Mouse (Mus musculus) gastrocnemius, adult 2 months (tissue): ENCODE measurements around the gene Gfap. TPM values are rescaled to one million over a fixed set of nuclear protein-coding genes. Genes with fewer than 3 reads are reported as not detected.

Experiments used
- DNase-seq: peaks from one replicate; pipeline ENCODE4 v3.0.0; 2022
- H3K27ac ChIP-seq: fragments of 200-600 bp; 2 replicates; pipeline ENCODE4 v1.8.1; 2022; ENCODE audit warnings: mild to moderate bottlenecking
- H3K4me3 ChIP-seq: fragments of 200-600 bp; 2 replicates; pipeline ENCODE4 v1.8.1; 2022; ENCODE audit warnings: mild to moderate bottlenecking, moderate library complexity
- CTCF ChIP-seq: fragments of 200-600 bp; IDR thresholded peaks from 2 replicates; pipeline ENCODE4 v1.8.1; 2022; ENCODE audit warnings: antibody characterized with exemption, mild to moderate bottlenecking, moderate library complexity
- intact Hi-C: fragments of 180-260 bp; cut with DNase I; formaldehyde crosslinking; loops from one replicate; pipeline ENCODE4 v1.15.1; 2025
- total RNA-seq, 2 experiments: library from RNA; stranded (reverse); gene quantifications; 2 replicates each; pipeline ENCODE4 v1.2.3; 2021

The Gfap gene
- total RNA-seq, 2 experiments from 2014 or later = not detected

DNA sequence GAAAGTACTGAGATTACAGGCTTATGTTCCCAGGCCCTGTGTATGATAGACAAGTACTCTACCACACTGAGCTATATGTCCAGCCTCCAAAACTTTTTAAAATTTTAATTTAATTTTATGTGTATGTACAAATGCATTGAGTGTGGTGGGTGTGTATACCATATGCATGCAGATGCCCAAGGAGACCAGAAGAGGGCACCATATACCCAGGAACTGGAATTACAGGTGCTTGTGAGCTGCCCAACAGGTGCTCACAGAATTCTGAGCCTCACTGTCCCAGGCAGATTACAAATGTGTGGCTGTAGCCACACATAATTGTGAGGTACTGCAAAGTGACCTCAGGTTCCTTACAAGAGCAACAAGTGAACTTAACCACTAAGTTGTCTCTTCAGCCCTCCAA is 47.0 kb downstream of the Gfap start:
- no peak for DNase-seq
- TF ChIP-seq CTCF = peak; percentile 52
- intact Hi-C loops = no loop called here
- Histone ChIP-seq H3K27ac (no peak overlapping the region), H3K4me3 (no peak overlapping the region)

DNA sequence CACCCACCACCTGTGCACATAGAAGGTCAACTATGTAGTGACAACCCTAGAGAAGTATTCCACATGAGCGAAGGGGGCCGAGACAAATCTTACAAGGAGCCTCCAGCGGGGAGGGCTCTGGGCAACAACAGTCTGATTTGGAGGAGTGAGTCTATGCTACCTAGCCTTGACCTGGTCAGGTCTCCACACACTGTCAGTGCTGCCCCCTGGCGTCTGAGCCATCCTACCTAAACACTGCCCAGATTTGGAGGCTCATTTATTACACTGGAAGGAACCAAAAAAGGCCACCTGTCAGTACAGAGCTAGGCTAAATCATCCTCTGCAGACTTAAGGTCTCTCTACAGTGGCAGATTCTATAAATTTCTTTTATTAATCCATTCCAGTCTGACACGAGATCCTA is 48.8 kb downstream of the Gfap start:
- DNase-seq = peak; percentile 86
- H3K4me3 ChIP-seq = no peak overlapping the region
- peak; percentile 78 for TF ChIP-seq CTCF
- H3K27ac ChIP-seq = no peak overlapping the region
- intact Hi-C loops = loop anchor here (1.0 kb wide), 2 partner anchors 74 to 78 kb away; no protein-coding TSS in a partner anchor

DNA sequence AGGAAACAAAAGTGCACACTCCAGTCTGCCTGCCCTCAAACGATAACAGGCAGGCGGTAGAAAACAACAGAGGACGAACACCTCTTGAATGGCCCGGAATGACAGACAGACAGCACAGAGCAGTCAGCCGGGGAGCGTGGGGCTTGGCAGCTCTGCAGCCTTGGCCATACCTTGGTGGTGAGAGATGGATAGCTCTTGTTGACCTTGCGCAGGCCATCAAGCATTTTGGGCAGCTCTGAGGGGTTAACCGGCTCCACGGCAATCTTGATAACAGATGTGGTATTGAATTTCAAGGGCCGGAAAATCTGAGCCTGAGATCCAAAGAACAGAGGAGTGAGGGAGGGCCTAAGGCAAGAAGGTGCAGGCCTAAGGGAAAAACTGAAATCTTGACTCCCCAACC is 54.8 kb downstream of the Gfap start:
- Histone ChIP-seq H3K4me3 (no peak overlapping the region), H3K27ac (no peak overlapping the region)
- TF ChIP-seq CTCF = no peak
- no peak for DNase-seq
- intact Hi-C loops = no loop called here

DNA sequence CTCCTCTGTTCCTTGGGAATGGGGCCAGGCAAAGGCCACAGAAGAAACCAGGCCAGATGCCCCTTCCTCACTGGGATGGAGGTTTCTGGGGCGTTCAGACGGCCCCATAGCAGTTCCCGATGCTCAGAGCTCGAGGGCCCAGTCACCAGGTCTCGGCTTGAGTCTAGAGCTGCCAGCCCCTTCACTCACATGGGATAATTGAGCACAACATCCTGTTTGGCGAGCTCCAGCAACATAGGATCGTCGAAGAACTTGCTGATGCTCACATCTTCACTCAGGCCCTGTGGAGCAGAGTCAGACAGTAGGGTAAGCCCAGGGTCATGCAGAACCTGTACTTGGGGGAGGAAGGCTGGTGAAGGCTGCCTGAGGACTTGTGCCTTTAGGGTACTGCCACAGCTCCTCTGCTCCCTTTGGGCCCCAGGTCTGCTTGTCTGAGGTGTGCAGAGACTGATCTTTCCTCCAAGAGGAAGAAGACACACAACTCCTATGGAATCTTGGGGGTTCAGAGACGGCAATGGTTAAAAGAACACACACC is 62.0 kb downstream of the Gfap start:
- intact Hi-C loops = no loop called here
- Histone ChIP-seq H3K4me3 (peak overlapping the region; percentile 40), H3K27ac (peak overlapping the region; percentile 69)
- TF ChIP-seq CTCF = no peak
- no peak for DNase-seq

DNA sequence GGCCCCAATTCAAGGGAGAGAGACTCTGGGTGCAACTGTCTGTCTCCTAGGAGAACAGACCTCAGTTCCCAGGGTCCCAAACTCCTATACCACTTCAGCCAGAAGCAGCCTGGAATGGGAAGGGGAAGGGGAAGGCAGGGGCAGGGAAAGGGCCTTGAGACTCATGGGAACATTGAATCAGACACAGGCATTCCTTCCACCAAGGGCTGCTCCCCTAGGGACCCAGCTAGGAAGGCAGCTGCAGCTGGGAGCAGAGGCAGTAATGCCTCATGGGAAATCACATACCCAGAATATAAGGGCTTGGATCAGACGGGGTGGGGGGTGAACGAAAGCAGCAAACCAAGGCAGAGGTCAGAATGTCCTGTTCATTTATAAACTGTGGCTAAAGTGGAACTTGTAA is 62.6 kb downstream of the Gfap start:
- Histone ChIP-seq H3K4me3 (no peak overlapping the region; the same call in 1 of the 2 replicates), H3K27ac (peak overlapping the region; percentile 72)
- peak; percentile 52 for DNase-seq
- intact Hi-C loops = no loop called here
- no peak for TF ChIP-seq CTCF

DNA sequence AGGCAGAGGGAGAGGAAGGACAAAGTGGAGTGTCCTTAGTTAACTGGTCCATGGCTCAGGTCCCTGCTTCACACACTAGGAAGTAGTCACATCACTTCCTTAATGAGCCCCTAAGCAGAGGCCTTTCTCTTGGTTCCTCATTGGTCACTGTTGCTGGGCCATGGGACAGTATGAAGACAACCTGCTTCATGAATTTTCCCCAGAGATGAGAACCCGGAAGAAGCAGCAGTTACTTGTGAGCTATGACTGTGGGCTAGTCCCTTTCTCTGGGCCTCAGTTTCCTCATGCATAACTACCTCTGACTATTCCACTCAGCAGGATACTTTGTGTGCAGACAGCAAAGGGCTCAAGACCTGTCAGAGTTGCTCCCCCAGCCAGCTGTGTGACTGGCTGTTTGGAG is 63.3 kb downstream of the Gfap start:
- no peak for DNase-seq
- H3K4me3 ChIP-seq = peak overlapping the region; percentile 29
- intact Hi-C loops = no loop called here
- peak overlapping the region; percentile 72 for H3K27ac ChIP-seq
- TF ChIP-seq CTCF = no peak

Other genes starting within 250 kb of the Gfap start
- gene Meioc, start 237.2 kb downstream of the Gfap start, total RNA-seq = not detected
- 10 to 100 TPM; 76.9 to 85.9 TPM for gene Ccdc43, start 203.1 kb downstream of the Gfap start, total RNA-seq
- gene Adam11, start 139.5 kb downstream of the Gfap start, total RNA-seq = under 1 TPM; 0.33 to 0.67 TPM
- 1 to 10 TPM; 4.4 to 6.4 TPM for gene Gjc1, start 81.2 kb downstream of the Gfap start, total RNA-seq
- 1 to 10 TPM; 2.4 to 5.4 TPM for gene Higd1b, start 65.1 kb downstream of the Gfap start, total RNA-seq
- 10 to 100 TPM; 25.6 to 29.5 TPM for gene Eftud2, start 19.9 kb downstream of the Gfap start, total RNA-seq
- not detected for gene Ccdc103, start 19.7 kb downstream of the Gfap start, total RNA-seq
- gene Fam187a, start 15.7 kb downstream of the Gfap start, total RNA-seq = not detected
- not detected for gene Kif18b, start 24.2 kb upstream of the Gfap start, total RNA-seq
- not detected for gene C1ql1, start 45.8 kb upstream of the Gfap start, total RNA-seq
- gene Nmt1, start 127.3 kb upstream of the Gfap start, total RNA-seq = 10 to 100 TPM; 43.8 to 51.9 TPM
- 10 to 100 TPM; 12.4 to 25.8 TPM for gene Dcakd, start 127.4 kb upstream of the Gfap start, total RNA-seq
- gene Plcd3, start 200.7 kb upstream of the Gfap start, total RNA-seq = 1 to 10 TPM; 4.6 to 5.9 TPM
- gene Acbd4, start 200.8 kb upstream of the Gfap start, total RNA-seq = 10 to 100 TPM; 24.2 to 28.6 TPM
- gene Hexim1, start 215.3 kb upstream of the Gfap start, total RNA-seq = 10 to 100 TPM; 18.6 to 21.8 TPM
- gene Hexim2, start 231.5 kb upstream of the Gfap start, total RNA-seq = 1 to 10 TPM; 2.0 to 3.6 TPM